Mouse (Mus musculus) brain, embryonic 14.5 days (tissue): ENCODE data around the gene Tekt4.

Experiments used
- CTCF ChIP-seq: fragments of 200-500 bp; IDR thresholded peaks from 2 replicates; pipeline ENCODE4 v1.5.1; 2012; ENCODE audit warnings: inconsistent platforms, mild to moderate bottlenecking, moderate library complexity, borderline replicate concordance; ENCODE audit not compliant: insufficient read depth, insufficient read length; ENCODE audit errors: extremely low read depth
- POLR2A ChIP-seq: fragments of 200-500 bp; IDR thresholded peaks from 2 replicates; pipeline ENCODE4 v1.6.1; 2012; ENCODE audit warnings: mild to moderate bottlenecking, inconsistent platforms, borderline replicate concordance; ENCODE audit not compliant: poor library complexity, insufficient read depth, insufficient read length, severe bottlenecking; ENCODE audit errors: extremely low read depth

DNA sequence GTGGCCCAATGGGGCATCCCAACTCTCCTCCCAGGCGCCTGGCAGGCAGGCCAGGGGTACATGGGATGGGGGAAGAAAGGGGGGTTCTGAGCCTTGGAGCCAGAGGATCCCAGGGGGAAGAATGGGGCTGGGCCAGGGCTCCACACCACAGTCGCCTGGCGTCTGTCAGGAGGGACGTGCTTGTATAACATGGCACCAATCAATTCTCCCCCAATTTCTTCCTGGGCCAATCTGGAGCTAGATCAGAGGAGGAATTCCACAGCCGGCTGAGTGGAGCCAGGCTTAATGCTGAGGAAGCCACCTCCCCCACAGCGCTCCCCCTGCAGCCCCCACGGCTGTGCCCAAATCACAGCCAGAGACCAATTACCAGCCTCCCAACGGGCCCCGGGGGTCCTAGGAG lies 66.1 kb downstream of the Tekt4 start:
- no peak for TF ChIP-seq POLR2A
- no peak for TF ChIP-seq CTCF
